Mouse (Mus musculus) stomach, embryonic 14.5 days (tissue): ENCODE results near the gene Hist1h2bk. TPM values are rescaled to one million over a fixed set of nuclear protein-coding genes. Genes with fewer than 3 reads are reported as not detected.

Source experiments
- ATAC-seq: fragments of 200-750 bp; cut with Nextera tagmentation; 2 replicates; pipeline ENCODE4 v1.8.0; 2017; ENCODE audit warnings: low read depth, moderate TSS enrichment; ENCODE audit not compliant: insufficient number of reproducible peaks, insufficient read depth, low FRiP score
- H3K27ac ChIP-seq: fragments of 300-500 bp; sonication (generic); 2 replicates; pipeline ENCODE4 v1.5.1; 2014; ENCODE audit warnings: mild to moderate bottlenecking, low read length, moderate library complexity, mixed read lengths
- H3K27me3 ChIP-seq: fragments of 300-500 bp; sonication (generic); 2 replicates; pipeline ENCODE4 v1.6.1; 2014; ENCODE audit warnings: low read length, control low read depth, mixed read lengths; ENCODE audit not compliant: control insufficient read depth, insufficient read depth
- H3K36me3 ChIP-seq: fragments of 300-500 bp; sonication (generic); 2 replicates; pipeline ENCODE4 v1.6.1; 2014; ENCODE audit warnings: mild to moderate bottlenecking, control low read depth, low read length, moderate library complexity, mixed read lengths; ENCODE audit not compliant: control insufficient read depth, insufficient read depth
- H3K4me1 ChIP-seq: fragments of 300-500 bp; sonication (generic); 2 replicates; pipeline ENCODE4 v1.6.1; 2014; ENCODE audit warnings: low read length, control low read depth, mixed read lengths; ENCODE audit not compliant: control insufficient read depth, insufficient read depth
- H3K4me2 ChIP-seq: fragments of 300-500 bp; sonication (generic); replicated peaks from 2 replicates; pipeline ENCODE4 v1.6.1; 2014; ENCODE audit warnings: low read depth, low read length, control low read depth
- H3K4me3 ChIP-seq: fragments of 300-500 bp; sonication (generic); 2 replicates; pipeline ENCODE4 v1.5.1; 2014; ENCODE audit warnings: low read depth, low read length, control low read depth
- H3K9ac ChIP-seq: fragments of 300-500 bp; sonication (generic); replicated peaks from 2 replicates; pipeline ENCODE4 v1.6.1; 2014; ENCODE audit warnings: low read depth, mild to moderate bottlenecking, control low read depth, low read length, moderate library complexity, mixed read lengths
- H3K9me3 ChIP-seq: fragments of 300-500 bp; sonication (generic); 2 replicates; pipeline ENCODE4 v1.6.1; 2016; ENCODE audit warnings: low read depth, low read length, control low read depth; ENCODE audit not compliant: control insufficient read depth
- WGBS: fragments of 180-500 bp; shearing (Covaris S2); extraction: QIAGEN DNeasy Blood & Tissue Kit; methylation state at CpG from one replicate; pipeline ENCODE4 v1.1.7; 2014; 5-methylcytosine and 5-hydroxymethylcytosine counted together
- polyA plus RNA-seq: library from polyadenylated mRNA; unstranded; fragments of >200 nt; fragmentation: Nextera tagmentation; extraction: Ambion mirVana; gene quantifications from 2 replicates; pipeline ENCODE4 v1.2.1, GENCODE M21; 2014

Hist1h2bk gene
- polyA plus RNA-seq, 1 experiment from 2014 or later, result 7.5 TPM

DNA sequence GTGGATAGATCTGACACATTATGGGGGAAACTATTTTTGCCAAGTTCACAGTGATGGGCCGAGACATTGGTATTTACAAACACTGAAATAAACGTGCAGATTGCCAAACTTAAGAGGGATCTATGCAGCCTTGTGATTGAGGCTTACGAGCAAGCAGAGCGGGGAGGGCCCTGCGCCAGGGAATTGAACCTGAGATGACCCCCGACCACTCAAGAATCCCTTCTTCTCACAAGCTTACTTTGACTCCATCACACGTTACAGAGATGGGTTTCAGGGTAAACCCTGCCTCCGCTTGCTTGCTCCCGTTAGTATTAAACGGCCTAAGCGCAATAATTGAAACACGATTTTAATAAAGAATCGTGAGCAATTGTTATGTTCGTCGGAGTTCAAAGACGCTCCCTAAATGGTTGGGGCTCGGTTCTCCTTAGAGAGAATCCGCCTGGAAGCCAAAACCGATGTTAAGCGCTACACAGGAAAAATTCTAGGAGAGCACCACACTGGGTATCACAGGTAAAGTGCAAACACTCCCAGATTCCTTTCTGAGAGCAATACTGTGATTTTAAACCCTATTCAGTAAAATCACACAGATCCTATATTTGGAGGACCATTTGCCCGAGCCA lies 38.4 kb upstream of the Hist1h2bk start:
- ATAC-seq, result no peak
- H3K9ac ChIP-seq, result no peak overlapping the region
- WGBS, result 1% methylated on average over 21 of the region's 21 CpGs
- H3K4me1 ChIP-seq, result 0 out of 2 replicates have a peak, but pooled peaks cover 3% of the 10 kb centered on the region
- no peaks in the 10 kb centered on the region for H3K36me3 ChIP-seq
- no peaks in the 10 kb centered on the region for H3K9me3 ChIP-seq
- H3K27me3 ChIP-seq, result peaks cover 51% of the 10 kb centered on the region
- H3K27ac ChIP-seq, result no peak overlapping the region
- H3K4me3 ChIP-seq, result 0 out of 2 replicates have a peak overlapping the region, but pooled peaks have one; percentile 33
- H3K4me2 ChIP-seq, result peak overlapping the region; percentile 52

DNA sequence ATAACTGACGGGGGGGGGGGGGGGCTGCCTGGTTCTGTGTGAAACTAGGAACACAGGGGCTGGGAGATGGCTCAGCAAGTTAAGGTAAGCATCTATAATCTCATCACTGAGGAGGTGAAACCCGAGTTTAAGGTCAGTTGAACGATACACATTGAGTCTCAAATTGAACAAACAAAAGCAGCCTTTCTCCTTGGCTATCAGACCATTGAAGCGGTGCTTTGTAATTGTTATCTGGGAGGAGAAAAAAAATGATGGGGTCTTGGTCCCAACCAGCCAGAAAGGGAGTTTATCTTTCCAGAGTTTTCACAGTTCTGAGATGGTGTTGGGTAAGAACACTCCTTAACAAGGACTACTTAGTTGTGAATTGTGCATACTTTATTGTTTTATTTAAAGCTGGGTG lies 37.8 kb upstream of the Hist1h2bk start:
- no peaks in the 10 kb centered on the region for H3K9me3 ChIP-seq
- peaks cover 54% of the 10 kb centered on the region for H3K27me3 ChIP-seq
- H3K4me3 ChIP-seq, result no peak overlapping the region
- no peak overlapping the region for H3K27ac ChIP-seq
- 6% methylated on average over 4 of the region's 4 CpGs for WGBS
- H3K36me3 ChIP-seq, result no peaks in the 10 kb centered on the region
- no peak overlapping the region for H3K9ac ChIP-seq
- 0 out of 2 replicates have a peak, but pooled peaks cover 3% of the 10 kb centered on the region for H3K4me1 ChIP-seq
- no peak for ATAC-seq
- H3K4me2 ChIP-seq, result no peak overlapping the region

DNA sequence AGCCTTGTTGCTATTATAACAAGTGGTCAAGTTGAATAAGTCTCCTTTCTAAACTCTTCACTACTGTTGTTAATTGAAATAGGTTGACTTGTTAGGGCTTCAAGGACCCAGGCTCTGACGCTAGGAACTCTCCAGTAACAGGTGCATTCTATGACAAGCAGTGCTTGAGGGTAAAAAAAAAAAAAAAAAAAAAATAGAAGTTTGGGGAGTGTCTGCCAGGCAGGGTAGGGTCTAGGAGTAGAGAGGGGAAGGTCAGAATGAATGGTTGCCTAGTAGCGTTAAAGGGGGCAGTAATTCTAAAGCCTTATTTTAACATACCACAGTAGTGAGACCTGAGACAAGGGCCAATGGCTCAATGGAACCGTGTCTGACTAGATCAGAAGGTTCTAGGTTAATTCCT lies 37.3 kb upstream of the Hist1h2bk start:
- Histone ChIP-seq H3K27me3 (peaks cover 58% of the 10 kb centered on the region), H3K4me3 (no peak overlapping the region), H3K36me3 (no peaks in the 10 kb centered on the region), H3K9me3 (no peaks in the 10 kb centered on the region), H3K4me1 (0 out of 2 replicates have a peak, but pooled peaks cover 3% of the 10 kb centered on the region), H3K27ac (no peak overlapping the region), H3K9ac (no peak overlapping the region), H3K4me2 (no peak overlapping the region)
- WGBS, result 31% methylated on average over 3 of the region's 3 CpGs
- ATAC-seq, result no peak

DNA sequence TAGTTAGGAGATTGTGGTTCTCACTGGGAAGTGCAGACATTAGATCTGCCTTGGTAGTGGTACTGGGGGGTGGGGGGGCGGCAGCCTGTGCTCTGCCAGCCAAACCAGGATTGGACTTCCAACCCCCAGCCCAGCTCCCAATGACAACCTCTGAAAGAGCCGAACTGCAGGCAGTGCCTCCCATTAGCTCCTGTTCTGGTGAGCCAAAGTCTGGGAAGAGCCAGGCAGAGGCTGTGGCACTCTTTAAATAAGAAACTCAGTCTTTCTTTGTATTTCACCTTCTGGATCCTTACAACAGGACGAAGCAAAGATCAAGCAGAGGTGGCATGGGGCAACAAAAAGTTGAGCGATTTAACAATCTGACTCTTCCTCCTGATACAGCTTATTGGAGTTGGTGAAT lies 36.5 kb upstream of the Hist1h2bk start:
- H3K9me3 ChIP-seq, result no peaks in the 10 kb centered on the region
- no peak overlapping the region for H3K4me3 ChIP-seq
- no peak for ATAC-seq
- 48% methylated on average over 4 of the region's 4 CpGs for WGBS
- peaks cover 61% of the 10 kb centered on the region for H3K27me3 ChIP-seq
- H3K36me3 ChIP-seq, result no peaks in the 10 kb centered on the region
- no peak overlapping the region for H3K27ac ChIP-seq
- no peak overlapping the region for H3K9ac ChIP-seq
- H3K4me1 ChIP-seq, result 0 out of 2 replicates have a peak, but pooled peaks cover 3% of the 10 kb centered on the region
- H3K4me2 ChIP-seq, result no peak overlapping the region

DNA sequence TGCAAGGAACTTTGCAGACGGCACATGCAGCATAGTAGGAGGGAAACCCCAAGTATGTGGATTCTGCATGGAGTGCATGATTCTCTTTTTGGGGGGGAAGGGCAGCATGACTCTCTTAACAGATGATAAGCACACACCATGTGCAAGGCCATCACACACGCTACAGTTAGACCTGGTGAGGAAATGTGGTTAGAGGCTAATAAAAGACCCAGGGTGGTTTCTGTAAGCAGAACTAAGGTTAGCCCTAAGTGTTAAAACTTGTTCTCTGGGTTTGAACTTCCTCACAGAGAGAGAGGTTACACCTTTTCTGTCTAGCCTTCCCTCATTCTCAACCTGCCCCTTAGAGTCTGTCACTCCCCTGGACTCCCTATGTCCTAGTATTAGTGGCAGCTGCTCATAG lies 34.3 kb upstream of the Hist1h2bk start:
- Histone ChIP-seq H3K9ac (no peak overlapping the region), H3K27ac (no peak overlapping the region), H3K4me1 (0 out of 2 replicates have a peak, but pooled peaks cover under 1% of the 10 kb centered on the region), H3K9me3 (no peaks in the 10 kb centered on the region), H3K4me3 (no peak overlapping the region), H3K4me2 (no peak overlapping the region), H3K36me3 (no peaks in the 10 kb centered on the region), H3K27me3 (peaks cover 73% of the 10 kb centered on the region)
- WGBS, result 67% methylated on average over 2 of the region's 2 CpGs
- ATAC-seq, result no peak

DNA sequence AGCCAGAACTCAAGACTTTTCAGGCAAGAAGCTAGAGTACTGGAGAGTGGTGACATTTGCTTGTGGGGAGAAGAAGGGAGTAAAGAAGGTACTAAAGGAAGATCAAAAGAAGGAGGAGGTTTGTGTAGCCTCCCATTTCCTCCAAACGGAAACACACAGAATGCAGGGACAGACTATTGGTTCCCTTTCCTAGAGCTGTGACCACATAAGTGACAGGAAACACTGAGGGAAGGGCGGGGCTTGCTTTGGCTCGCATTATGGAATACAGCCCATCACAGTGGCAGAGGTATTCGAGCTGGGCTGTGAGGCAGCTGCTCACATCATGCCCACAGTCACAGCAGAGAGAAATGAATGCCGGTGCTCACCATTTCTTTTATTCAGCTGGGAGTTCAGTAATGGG lies 33.8 kb upstream of the Hist1h2bk start:
- Histone ChIP-seq H3K9me3 (no peaks in the 10 kb centered on the region), H3K36me3 (no peaks in the 10 kb centered on the region), H3K4me3 (no peak overlapping the region), H3K9ac (no peak overlapping the region), H3K27me3 (peaks cover 77% of the 10 kb centered on the region), H3K4me1 (peaks cover 4% of the 10 kb centered on the region; the same call in 1 of the 2 replicates), H3K4me2 (no peak overlapping the region), H3K27ac (no peak overlapping the region)
- ATAC-seq, result no peak
- 24% methylated on average over 5 of the region's 5 CpGs for WGBS

DNA sequence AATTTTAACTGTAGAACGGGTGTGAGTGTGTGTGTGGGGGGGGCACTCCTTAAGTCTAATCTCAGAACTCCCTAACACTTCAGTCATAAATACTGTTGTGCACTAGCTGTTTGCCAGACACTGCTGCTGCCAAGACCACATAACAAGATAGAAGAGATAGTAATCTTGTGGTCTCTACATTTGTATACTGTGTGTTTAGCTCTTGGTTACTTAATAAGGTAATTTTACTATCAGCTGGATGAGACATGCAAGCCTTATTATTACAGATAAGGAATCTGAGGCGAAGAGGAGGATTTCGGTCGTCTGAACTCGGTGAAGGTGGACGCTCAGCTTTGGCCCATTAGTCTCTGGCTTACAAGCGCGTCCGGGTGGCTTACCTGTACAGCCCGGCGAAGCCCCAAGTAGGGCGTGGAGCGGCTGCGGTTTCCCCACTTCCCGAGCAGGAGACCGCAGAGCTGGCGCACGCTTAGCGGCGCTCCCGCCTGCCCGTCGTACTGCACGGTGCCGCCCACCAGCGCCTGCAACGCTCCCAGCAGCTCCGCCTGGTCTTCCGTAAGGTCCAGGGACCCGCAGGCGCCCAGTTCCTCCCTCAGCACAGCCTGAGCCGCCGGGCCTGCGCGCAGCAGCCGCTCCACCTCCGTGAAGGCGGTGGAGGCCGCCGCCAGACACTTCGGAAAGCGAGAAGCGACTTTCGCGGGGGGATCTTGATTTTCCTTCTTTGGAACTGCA lies 29.9 kb upstream of the Hist1h2bk start:
- H3K4me3 ChIP-seq, result peak overlapping the region; percentile 45
- under 1% methylated on average over 45 of the region's 45 CpGs for WGBS
- peak; percentile 92 for ATAC-seq
- no peaks in the 10 kb centered on the region for H3K9me3 ChIP-seq
- H3K9ac ChIP-seq, result peak overlapping the region; percentile 37; the same call in 1 of the 2 replicates
- peaks cover 67% of the 10 kb centered on the region for H3K27me3 ChIP-seq
- no peak overlapping the region for H3K27ac ChIP-seq
- peaks cover 4% of the 10 kb centered on the region; the same call in 1 of the 2 replicates for H3K4me1 ChIP-seq
- H3K4me2 ChIP-seq, result peak overlapping the region; percentile 87
- H3K36me3 ChIP-seq, result no peaks in the 10 kb centered on the region

DNA sequence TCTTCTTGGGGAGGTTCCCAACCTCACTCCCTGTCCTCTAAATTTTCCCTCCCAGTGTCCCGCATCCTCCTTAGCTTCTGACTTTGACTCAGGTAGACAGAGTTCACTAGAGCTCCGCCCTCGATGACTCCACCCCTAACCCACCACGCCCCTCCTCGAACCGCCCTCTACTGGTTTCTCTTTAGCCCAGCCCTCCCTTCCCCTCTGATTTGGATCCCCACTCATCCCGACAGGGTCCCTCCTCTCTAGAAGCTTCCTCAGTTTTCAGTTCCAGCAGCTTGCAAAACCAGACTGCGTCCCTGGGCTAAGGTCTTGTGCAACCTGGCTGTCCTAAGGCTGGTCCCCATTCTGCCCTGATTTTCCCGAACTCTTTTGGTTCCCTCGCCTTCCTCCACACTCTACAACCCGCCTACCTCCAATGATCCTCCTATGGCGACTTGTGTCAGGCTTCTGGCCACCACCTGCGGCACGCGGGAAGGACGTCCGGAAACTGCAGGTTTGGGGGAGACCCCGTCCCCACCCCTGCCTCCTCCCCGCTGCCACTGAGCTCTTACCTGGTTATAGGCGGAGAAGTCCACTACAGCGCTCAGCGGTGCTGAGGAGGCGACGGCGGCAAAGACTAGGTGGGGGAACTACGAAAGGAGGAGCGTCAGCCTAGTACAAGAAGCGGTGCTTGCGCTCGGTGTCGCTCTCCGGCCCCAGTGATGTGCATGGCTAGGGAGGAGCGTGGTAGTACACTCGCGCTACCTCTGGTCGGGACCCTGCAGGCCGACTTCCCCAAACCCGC lies 29.1 kb upstream of the Hist1h2bk start:
- Histone ChIP-seq H3K9ac (no peak overlapping the region), H3K4me2 (peak overlapping the region; percentile 87), H3K9me3 (no peaks in the 10 kb centered on the region), H3K27ac (no peak overlapping the region), H3K27me3 (peaks cover 59% of the 10 kb centered on the region), H3K36me3 (no peaks in the 10 kb centered on the region), H3K4me1 (peaks cover 4% of the 10 kb centered on the region; the same call in 1 of the 2 replicates), H3K4me3 (peak overlapping the region; percentile 45)
- WGBS, result under 1% methylated on average over 38 of the region's 38 CpGs
- ATAC-seq, result peak; percentile 87
